Mouse (Mus musculus) embryo, embryonic 10.5 days (tissue): ENCODE data around the gene Sipa1l2.
"Not testable (repeated sequence)": the region's sequence is repeated elsewhere in the genome, so short reads cannot be mapped to it uniquely, and the experiment has no call there.

ENCODE experiments used
- DNase-seq: peaks from one replicate; pipeline ENCODE4 v3.0.0-alpha.2; 2015; ENCODE audit warnings: low spot score

The Sipa1l2 gene

GRCm38 (mm10) chr8:125539056-125540013 lies 30.3 kb downstream of the Sipa1l2 start:
- no peak for DNase-seq

- DNase-seq = peak; percentile 50
These were observed 31.3 kb downstream of the Sipa1l2 start for GRCm38 (mm10) chr8:125538265-125538664.

GRCm38 (mm10) chr8:125533709-125534108 lies 35.9 kb downstream of the Sipa1l2 start:
- no peak for DNase-seq

GRCm38 (mm10) chr8:125532953-125533352 lies 36.7 kb downstream of the Sipa1l2 start:
- DNase-seq = no peak

GRCm38 (mm10) chr8:125532177-125532576 lies 37.4 kb downstream of the Sipa1l2 start:
- no peak for DNase-seq

GRCm38 (mm10) chr8:125531640-125532039 lies 38.0 kb downstream of the Sipa1l2 start:
- no peak for DNase-seq

- DNase-seq = no peak
These were observed 38.5 kb downstream of the Sipa1l2 start for GRCm38 (mm10) chr8:125531088-125531438.

GRCm38 (mm10) chr8:125530187-125531087 lies 39.2 kb downstream of the Sipa1l2 start:
- no peak for DNase-seq

- no peak for DNase-seq
These were observed 40.6 kb downstream of the Sipa1l2 start for GRCm38 (mm10) chr8:125529019-125529418.

GRCm38 (mm10) chr8:125527941-125528340 lies 41.7 kb downstream of the Sipa1l2 start:
- no peak for DNase-seq

- peak; percentile 40 for DNase-seq
These were observed 42.6 kb downstream of the Sipa1l2 start for GRCm38 (mm10) chr8:125526999-125527398.

GRCm38 (mm10) chr8:125526582-125526981 lies 43.0 kb downstream of the Sipa1l2 start:
- peak; percentile 66 for DNase-seq

GRCm38 (mm10) chr8:125524479-125524878 lies 45.1 kb downstream of the Sipa1l2 start:
- DNase-seq = no peak

- DNase-seq = no peak
These were observed 46.4 kb downstream of the Sipa1l2 start for GRCm38 (mm10) chr8:125523213-125523612.

- peak; percentile 55 for DNase-seq
These were observed 47.5 kb downstream of the Sipa1l2 start for GRCm38 (mm10) chr8:125522151-125522550.

GRCm38 (mm10) chr8:125521087-125521486 lies 48.5 kb downstream of the Sipa1l2 start:
- DNase-seq = no peak

- DNase-seq = not testable (repeated sequence)
These were observed 49.3 kb downstream of the Sipa1l2 start for GRCm38 (mm10) chr8:125520308-125520707.

GRCm38 (mm10) chr8:125518951-125519350 lies 50.7 kb downstream of the Sipa1l2 start:
- DNase-seq = no peak

GRCm38 (mm10) chr8:125518301-125518700 lies 51.3 kb downstream of the Sipa1l2 start:
- no peak for DNase-seq

- no peak for DNase-seq
These were observed 52.2 kb downstream of the Sipa1l2 start for GRCm38 (mm10) chr8:125517397-125517796.

GRCm38 (mm10) chr8:125516115-125516905 lies 53.3 kb downstream of the Sipa1l2 start:
- no peak for DNase-seq

- DNase-seq = no peak
These were observed 53.9 kb downstream of the Sipa1l2 start for GRCm38 (mm10) chr8:125515665-125516064.
